Mouse (Mus musculus) cerebellum, adult 2 months (tissue): ENCODE measurements at regions not wholly inside any gene's neighbourhood (a gene's known extent, or its start where the extent isn't known, plus 50 kb on each side); places are given as distances from the start of the nearest gene placed in this dataset.

ENCODE experiments used
- CTCF ChIP-seq: fragments of 200-500 bp; IDR thresholded peaks from 2 replicates; pipeline ENCODE4 v1.5.1; 2011; ENCODE audit warnings: low read depth, mild to moderate bottlenecking, control low read depth, low read length, moderate library complexity, borderline replicate concordance; ENCODE audit not compliant: insufficient read depth
- POLR2A ChIP-seq: fragments of 200-500 bp; IDR thresholded peaks from 2 replicates; pipeline ENCODE4 v1.6.1; 2011; ENCODE audit warnings: low read length, control low read depth, borderline replicate concordance; ENCODE audit not compliant: insufficient read depth

DNA sequence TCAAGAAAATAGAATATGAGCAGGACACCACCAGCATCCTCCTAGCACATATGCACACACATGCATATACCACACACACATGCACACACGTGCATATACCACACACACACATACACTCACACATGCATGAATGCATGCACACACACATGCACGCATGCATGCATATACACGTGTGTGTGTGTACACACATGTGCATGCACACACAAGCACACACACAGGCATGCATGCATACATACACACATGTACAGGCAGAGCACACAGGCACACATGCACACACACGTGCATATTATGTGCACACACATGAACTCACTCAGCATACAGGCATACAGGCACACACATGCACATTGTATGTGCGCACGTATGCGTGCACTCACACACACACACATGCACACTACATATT, 275.7 kb upstream of the Sash1 start:
- no peak for TF ChIP-seq CTCF
- TF ChIP-seq POLR2A, result no peak
